Mouse (Mus musculus) effector memory CD4-positive, alpha-beta T cell, adult 7 months (primary cell): Measurements from ENCODE around the gene Gjc3. TPM values are rescaled to one million over a fixed set of nuclear protein-coding genes. Genes with fewer than 3 reads are reported as not detected.

Experiments
- polyA plus RNA-seq: library from polyadenylated mRNA; unstranded; fragments of 100-300 nt; shearing (Covaris generic); gene quantifications from one replicate; pipeline ENCODE4 v1.2.1, GENCODE M21; 2017

Gjc3 gene
- polyA plus RNA-seq, result not detected

GRCm38 (mm10) chr5:137962945-137963344 is at the start of gene Gjc3:
Gjc3 (minus strand) TSS chr5:137963098.

GRCm38 (mm10) chr5:137981300-137981699 is 18.4 kb upstream of the Gjc3 start, which contains the start of gene Azgp1:
Azgp1 (plus strand) TSS chr5:137981520.

GRCm38 (mm10) chr5:137921532-137921931 is 41.4 kb downstream of the Gjc3 start, which contains the start of gene Cyp3a13:
Cyp3a13 (minus strand) TSS chr5:137921619.

Other genes starting within 250 kb of the Gjc3 start
- 0.30 TPM for gene Nyap1, start 221.5 kb downstream of the Gjc3 start, polyA plus RNA-seq
- gene Tsc22d4, start 217.4 kb downstream of the Gjc3 start, polyA plus RNA-seq, result 134 TPM
- 48.6 TPM for gene Ppp1r35, start 184.2 kb downstream of the Gjc3 start, polyA plus RNA-seq
- gene Mepce, start 175.4 kb downstream of the Gjc3 start, polyA plus RNA-seq, result 55.5 TPM
- 7.1 TPM for gene Zcwpw1, start 175.3 kb downstream of the Gjc3 start, polyA plus RNA-seq
- gene Pilra, start 126.8 kb downstream of the Gjc3 start, polyA plus RNA-seq, result 0.22 TPM
- gene Pilrb1, start 105.0 kb downstream of the Gjc3 start, polyA plus RNA-seq, result 0.37 TPM
- 1.0 TPM for gene Pilrb2, start 91.3 kb downstream of the Gjc3 start, polyA plus RNA-seq
- gene Cyp3a13, start 41.5 kb downstream of the Gjc3 start, polyA plus RNA-seq, result 0.76 TPM
- gene Azgp1, start 18.4 kb upstream of the Gjc3 start, polyA plus RNA-seq, result not detected
- gene Smok3a, start 58.2 kb upstream of the Gjc3 start, polyA plus RNA-seq, result not detected
- 0.73 TPM for gene Smok3b, start 58.3 kb upstream of the Gjc3 start, polyA plus RNA-seq
- gene Smok3c, start 90.1 kb upstream of the Gjc3 start, polyA plus RNA-seq, result 0.84 TPM
- gene Zkscan1, start 122.0 kb upstream of the Gjc3 start, polyA plus RNA-seq, result 14.6 TPM
- gene Zscan21, start 153.8 kb upstream of the Gjc3 start, polyA plus RNA-seq, result 28.0 TPM
- gene Zfp113, start 192.6 kb upstream of the Gjc3 start, polyA plus RNA-seq, result 6.6 TPM
- gene Cops6, start 198.0 kb upstream of the Gjc3 start, polyA plus RNA-seq, result 119 TPM
- gene Ap4m1, start 208.9 kb upstream of the Gjc3 start, polyA plus RNA-seq, result 9.5 TPM
- 56.4 TPM for gene Mcm7, start 209.3 kb upstream of the Gjc3 start, polyA plus RNA-seq
- gene Taf6, start 224.4 kb upstream of the Gjc3 start, polyA plus RNA-seq, result 36.5 TPM
- 12.2 TPM for gene Cnpy4, start 224.4 kb upstream of the Gjc3 start, polyA plus RNA-seq
- gene Mblac1, start 231.2 kb upstream of the Gjc3 start, polyA plus RNA-seq, result not detected